ENCODE assay signal across 10 mouse cellular contexts in the genomic region with DNA sequence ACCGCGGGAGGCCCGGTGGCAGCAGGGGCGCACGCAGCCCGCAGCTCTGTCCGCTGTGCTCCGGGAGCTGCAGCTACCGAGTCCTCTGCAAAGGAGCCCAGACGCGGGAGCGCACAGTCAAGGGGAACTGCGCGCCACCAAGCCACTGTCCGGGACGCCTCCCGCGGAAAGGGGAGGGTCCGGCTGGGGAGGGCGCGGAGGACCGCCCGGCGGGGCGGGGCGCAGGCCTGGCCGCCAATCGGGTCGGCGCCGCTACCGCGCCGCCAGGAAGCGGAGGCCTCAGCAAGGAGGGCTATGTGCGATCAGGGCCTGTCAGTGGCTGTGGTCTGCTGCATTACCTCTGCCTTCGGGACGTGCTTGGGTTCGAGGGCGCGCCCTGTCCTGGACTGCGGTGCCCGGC. TPM values are rescaled to one million over a fixed set of nuclear protein-coding genes. Genes with fewer than 3 reads are reported as not detected.
A peak's percentile ranks its signal among the peaks of the same experiment; 100 is the strongest.
DNase-seq lines count a peak whose midpoint lies in the region; ATAC-seq lines count a peak whose summit lies in the region.
"Not testable (repeated sequence)": the region's sequence is repeated elsewhere in the genome, so short reads cannot be mapped to it uniquely, and the experiment has no call there.
"Had no signal": no experiment of that assay in that cellular context is flagged by ENCODE, and none has a peak within 500 bp of the region (broad histone marks: within the 10 kb centered on the region; RNA-seq: fewer than 3 reads in every experiment).

No protein-coding gene starts in this region.

- DNase-seq in R1 (ENCODE audit: low read depth, low spot score): peak; percentile 76
- peak; percentile 38 for DNase-seq in embryonic facial prominence, embryonic 10.5 days (ENCODE audit: low spot score)
- not testable (repeated sequence) for DNase-seq in heart, embryonic 10.5 days (ENCODE audit: low spot score)
- DNase-seq in kidney, postnatal 10 days: peak; percentile 2
- peak; percentile 0 for DNase-seq in liver, embryonic 13.5 days

- not testable (repeated sequence) for H3K9ac ChIP-seq in hindbrain, embryonic 15.5 days; liver, embryonic 13.5 days; neural tube, embryonic 13.5 days

- H3K4me1 ChIP-seq in embryonic facial prominence, embryonic 10.5 days; heart, embryonic 10.5 days; hindbrain, embryonic 15.5 days (replicated peaks); liver, embryonic 13.5 days (replicated peaks); neural tube, embryonic 13.5 days (replicated peaks): not testable (repeated sequence)

- H3K27ac ChIP-seq in embryonic facial prominence, embryonic 10.5 days (replicated peaks); heart, embryonic 10.5 days; hindbrain, embryonic 15.5 days (replicated peaks); liver, embryonic 13.5 days; neural tube, embryonic 13.5 days (replicated peaks): not testable (repeated sequence)

- H3K4me3 ChIP-seq in embryonic facial prominence, embryonic 10.5 days: peak overlapping the region; percentile 45
- H3K4me3 ChIP-seq in heart, embryonic 10.5 days: peak overlapping the region; percentile 29
- H3K4me3 ChIP-seq in hindbrain, embryonic 15.5 days: peak overlapping the region; percentile 14; the same call in 1 of the 2 replicates
- not testable (repeated sequence) for H3K4me3 ChIP-seq in liver, embryonic 13.5 days (replicated peaks)
- peak overlapping the region; percentile 19 for H3K4me3 ChIP-seq in neural tube, embryonic 13.5 days

- WGBS in embryonic facial prominence, embryonic 10.5 days: 20% methylated on average over 43 of the region's 43 CpGs
- WGBS in heart, embryonic 10.5 days: 7% methylated on average over 34 of the region's 43 CpGs
- 18% methylated on average over 37 of the region's 43 CpGs for WGBS in hindbrain, embryonic 15.5 days
- WGBS in liver, embryonic 13.5 days (ENCODE audit: insufficient replicate concordance): 11% methylated on average over 40 of the region's 43 CpGs
- 16% methylated on average over 39 of the region's 43 CpGs for WGBS in neural tube, embryonic 13.5 days

- H3K27me3 ChIP-seq in embryonic facial prominence, embryonic 10.5 days (replicated peaks; ENCODE audit: low read depth, poor library complexity, severe bottlenecking); heart, embryonic 10.5 days (ENCODE audit: insufficient read depth, poor library complexity, severe bottlenecking); hindbrain, embryonic 15.5 days; liver, embryonic 13.5 days; neural tube, embryonic 13.5 days: not testable (repeated sequence)

- ATAC-seq in hindbrain, embryonic 15.5 days (ENCODE audit: low FRiP score, low read depth); liver, embryonic 13.5 days (ENCODE audit: low read depth); neural tube, embryonic 13.5 days (ENCODE audit: low read depth): not testable (repeated sequence)

- not testable (repeated sequence) for H3K9me3 ChIP-seq in embryonic facial prominence, embryonic 10.5 days; heart, embryonic 10.5 days; hindbrain, embryonic 15.5 days; liver, embryonic 13.5 days (replicated peaks); neural tube, embryonic 13.5 days

- H3K36me3 ChIP-seq in embryonic facial prominence, embryonic 10.5 days (replicated peaks); heart, embryonic 10.5 days; hindbrain, embryonic 15.5 days; liver, embryonic 13.5 days; neural tube, embryonic 13.5 days: not testable (repeated sequence)

- not testable (repeated sequence) for H3K4me2 ChIP-seq in hindbrain, embryonic 15.5 days; liver, embryonic 13.5 days
- peak overlapping the region; percentile 9; the same call in 1 of the 2 replicates for H3K4me2 ChIP-seq in neural tube, embryonic 13.5 days

RNA-seq across cellular contexts. Expression of a gene that starts 20.7 kb away (rescaled TPM):
- 1.1 and 1.4 TPM in 2 replicates for polyA plus RNA-seq in embryonic facial prominence, embryonic 10.5 days (2016; fragmentation: Nextera tagmentation; extraction: Ambion mirVana)
- polyA plus RNA-seq in heart, embryonic 10.5 days (2016; fragmentation: Nextera tagmentation; extraction: Ambion mirVana): 0.31 and 1.2 TPM in 2 replicates
- 0.51 and 0.81 TPM in 2 replicates for polyA plus RNA-seq in hindbrain, embryonic 15.5 days (2015; fragmentation: Nextera tagmentation; extraction: Ambion mirVana)
- 0.08 TPM in 1 of 2 replicates, not detected in the other for polyA plus RNA-seq in liver, embryonic 13.5 days (2015; fragmentation: Nextera tagmentation; extraction: Ambion mirVana)
- polyA plus RNA-seq in neural tube, embryonic 13.5 days (2015; fragmentation: Nextera tagmentation; extraction: Ambion mirVana): 0.33 and 0.66 TPM in 2 replicates
- polyA plus RNA-seq: erythroblast, embryonic 14.5 days; large intestine, adult 2 months; liver, postnatal 0 days had no signal
